Mouse (Mus musculus) neural tube, embryonic 10.5 days (tissue): ENCODE data around the gene Slc17a2.

Source experiments
- DNase-seq: peaks from one replicate; pipeline ENCODE4 v3.0.0-alpha.2; 2017; ENCODE audit warnings: low spot score; ENCODE audit errors: extremely low spot score

Gene Slc17a2

GRCm38 (mm10) chr13:23792520-23792919 lies 14.3 kb upstream of the Slc17a2 start:
- DNase-seq, result no peak

- DNase-seq, result no peak
Measured at GRCm38 (mm10) chr13:23799405-23799804, 7.4 kb upstream of the Slc17a2 start.

GRCm38 (mm10) chr13:23804532-23804931 lies 2.3 kb upstream of the Slc17a2 start:
- DNase-seq, result no peak

GRCm38 (mm10) chr13:23816148-23816547 lies 9.4 kb downstream of the Slc17a2 start:
- no peak for DNase-seq

- no peak for DNase-seq
Measured at GRCm38 (mm10) chr13:23820179-23820940, 13.6 kb downstream of the Slc17a2 start.

- DNase-seq, result no peak
Measured at GRCm38 (mm10) chr13:23822213-23822612, 15.4 kb downstream of the Slc17a2 start.

GRCm38 (mm10) chr13:23826606-23827005 lies 19.8 kb downstream of the Slc17a2 start:
- no peak for DNase-seq

- DNase-seq, result peak; percentile 31
Measured at GRCm38 (mm10) chr13:23833053-23833452, 26.3 kb downstream of the Slc17a2 start.

- no peak for DNase-seq
Measured at GRCm38 (mm10) chr13:23834836-23835235, 28.0 kb downstream of the Slc17a2 start.

- no peak for DNase-seq
Measured at GRCm38 (mm10) chr13:23836630-23837029, 29.8 kb downstream of the Slc17a2 start.

- no peak for DNase-seq
Measured at GRCm38 (mm10) chr13:23839308-23839707, 32.5 kb downstream of the Slc17a2 start, which contains the start of gene Slc17a3. Gene Slc17a3 (plus strand): TSS chr13:23839434.

GRCm38 (mm10) chr13:23845851-23846250 lies 39.1 kb downstream of the Slc17a2 start:
- no peak for DNase-seq

- no peak for DNase-seq
Measured at GRCm38 (mm10) chr13:23849299-23849698, 42.5 kb downstream of the Slc17a2 start.

GRCm38 (mm10) chr13:23856401-23856800 lies 49.6 kb downstream of the Slc17a2 start:
- no peak for DNase-seq

GRCm38 (mm10) chr13:23861815-23862214 lies 55.0 kb downstream of the Slc17a2 start:
- DNase-seq, result no peak

GRCm38 (mm10) chr13:23864711-23865110 lies 57.9 kb downstream of the Slc17a2 start:
- no peak for DNase-seq

GRCm38 (mm10) chr13:23866086-23866710 lies 59.4 kb downstream of the Slc17a2 start:
- DNase-seq, result no peak

GRCm38 (mm10) chr13:23867000-23867399 lies 60.2 kb downstream of the Slc17a2 start:
- DNase-seq, result no peak

GRCm38 (mm10) chr13:23867405-23867804 lies 60.6 kb downstream of the Slc17a2 start, which contains the start of gene Slc17a1:
Gene Slc17a1 (plus strand): TSS chr13:23867750.
- DNase-seq, result no peak

- no peak for DNase-seq
Measured at GRCm38 (mm10) chr13:23868790-23869533, 62.2 kb downstream of the Slc17a2 start.

GRCm38 (mm10) chr13:23869996-23870395 lies 63.2 kb downstream of the Slc17a2 start:
- no peak for DNase-seq

- DNase-seq, result no peak
Measured at GRCm38 (mm10) chr13:23873141-23873540, 66.3 kb downstream of the Slc17a2 start.
